Mouse (Mus musculus): ENCODE measurements around the gene Olfr447.

The Olfr447 gene

DNA sequence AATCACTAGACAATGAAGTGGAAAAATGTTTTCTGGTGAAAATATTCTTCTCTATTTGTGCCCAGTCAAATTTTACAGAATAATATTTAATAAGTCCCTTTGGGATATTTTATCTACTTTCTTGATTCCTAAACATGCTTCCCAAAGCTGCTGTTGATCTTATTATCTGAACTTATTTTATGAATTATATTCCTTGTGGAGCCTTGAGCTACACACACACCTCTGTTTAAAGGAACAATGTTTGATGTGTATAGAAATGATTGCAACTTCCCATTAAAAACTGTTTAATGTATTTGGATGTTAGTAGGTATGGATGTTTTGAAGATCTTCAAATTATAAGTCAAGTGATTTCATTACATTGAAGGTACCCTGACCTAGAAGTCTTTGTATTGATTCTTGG lies at the start of gene Olfr447:
Gene Olfr447, plus strand, starts transcription at position 301 of the 400 bp plus-strand sequence.
- no peak for DNase-seq (ENCODE audit: low spot score in 2 of 2)

DNA sequence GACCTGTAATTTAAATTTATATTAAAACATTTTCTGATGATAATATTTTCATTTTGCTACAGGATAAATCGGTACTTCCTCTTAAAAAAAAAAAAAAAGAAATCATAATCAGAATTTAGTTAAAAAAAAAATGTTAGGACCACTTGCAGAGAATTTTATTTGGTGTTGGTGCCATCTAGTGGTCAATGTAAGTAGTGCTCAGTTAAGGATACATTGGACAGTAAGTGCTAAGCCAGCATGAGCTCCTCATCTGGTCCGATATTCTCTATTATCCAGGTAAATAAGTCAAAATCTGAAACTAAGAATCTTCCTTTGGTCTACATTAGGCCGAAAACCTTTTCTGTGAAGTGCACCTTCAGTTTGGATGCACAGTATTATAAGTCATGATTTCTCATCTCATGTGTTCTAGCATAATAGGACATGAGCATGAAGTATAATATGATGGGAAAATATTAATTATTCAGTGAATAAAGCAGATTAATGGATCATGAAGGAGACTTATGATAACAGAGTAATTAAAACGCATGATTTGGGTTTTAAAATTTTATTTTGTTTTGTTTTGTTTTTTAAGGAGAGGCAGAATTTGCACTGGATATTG lies 48.4 kb upstream of the Olfr447 start:
- DNase-seq (ENCODE audit: low spot score in 2 of 2): peak in 1 of 2 experiments; percentile 18

DNA sequence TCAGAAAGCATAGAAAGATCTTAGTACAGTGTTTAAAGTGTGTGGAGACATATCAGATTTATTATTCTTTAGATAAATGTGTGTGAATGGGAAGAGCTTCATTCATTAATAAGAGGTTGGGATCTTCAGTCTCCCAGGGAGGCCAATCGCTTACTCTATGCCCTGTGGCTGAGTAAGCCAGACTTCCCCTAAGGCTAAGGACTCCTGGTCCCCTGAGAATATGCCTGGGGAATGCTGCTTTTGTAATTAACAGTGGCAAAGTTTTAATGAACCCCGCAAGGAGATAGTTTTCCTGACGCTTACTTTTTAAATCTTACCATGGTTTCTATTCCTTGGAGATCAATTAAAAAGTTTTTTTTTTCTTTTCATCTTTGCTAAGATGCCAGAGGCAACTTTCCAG lies 39.0 kb upstream of the Olfr447 start:
- no peak for DNase-seq (ENCODE audit: low spot score in 2 of 2)

DNA sequence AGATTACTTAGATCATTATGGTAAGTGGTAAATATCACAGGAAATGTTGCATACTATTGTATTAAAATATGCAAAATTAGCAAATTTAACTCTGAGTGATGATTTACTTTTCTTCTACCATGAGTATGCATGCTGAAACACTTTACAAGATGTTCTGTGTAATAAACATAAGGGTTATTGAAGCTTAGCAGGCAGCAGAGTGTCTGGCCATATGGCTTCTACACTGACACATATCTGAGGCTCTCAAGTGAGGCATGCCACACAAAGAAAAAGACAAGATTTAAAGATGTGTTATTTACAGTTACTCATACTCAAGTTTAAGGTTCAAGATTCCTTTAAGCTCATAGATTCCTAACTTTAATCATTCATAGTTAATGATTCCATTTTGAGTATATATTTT lies 32.4 kb upstream of the Olfr447 start:
- no peak for DNase-seq (ENCODE audit: low spot score in 2 of 2)

DNA sequence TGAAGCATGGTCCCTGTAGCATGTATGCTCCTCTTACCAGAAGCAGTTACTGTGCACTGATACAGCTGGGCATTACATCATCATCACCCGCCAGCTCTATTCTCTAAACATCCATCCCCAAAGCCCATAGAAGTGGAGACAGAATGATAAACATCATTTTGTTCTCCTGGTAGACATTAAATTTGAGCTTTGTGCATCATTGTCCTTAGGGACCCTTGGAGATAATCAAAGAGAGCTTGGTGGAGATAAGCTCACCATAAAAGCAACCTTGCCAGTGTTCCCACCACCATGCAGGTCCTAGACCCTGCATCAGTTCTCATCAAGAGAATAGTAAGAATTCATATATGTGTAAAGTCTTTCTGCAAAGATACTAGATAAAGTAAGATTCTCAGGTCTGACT lies 18.5 kb upstream of the Olfr447 start, which contains the start of gene Olfr448:
Gene Olfr448, plus strand, starts transcription at position 301 of the 400 bp plus-strand sequence.
- no peak for DNase-seq (ENCODE audit: low spot score in 2 of 2)

DNA sequence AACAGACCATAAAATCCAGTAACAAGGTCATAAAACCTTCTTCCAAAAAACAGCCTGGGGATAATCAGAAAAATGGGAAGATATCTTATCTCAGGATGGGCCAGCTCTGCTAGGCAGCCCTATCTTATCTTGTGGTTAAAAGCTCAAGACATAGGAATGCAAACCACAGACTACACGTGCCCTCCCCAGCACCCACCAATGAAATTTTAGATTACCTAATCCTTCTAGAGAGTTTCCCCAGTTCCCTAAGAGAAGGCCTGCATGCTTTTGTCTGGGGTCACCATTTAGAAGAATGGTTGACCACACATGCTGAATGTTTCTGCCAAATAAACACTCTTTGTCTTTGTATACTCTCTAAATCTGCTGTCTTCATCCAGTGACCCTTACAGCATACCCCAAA lies 8.3 kb upstream of the Olfr447 start:
- no peak for DNase-seq (ENCODE audit: low spot score in 2 of 2)

DNA sequence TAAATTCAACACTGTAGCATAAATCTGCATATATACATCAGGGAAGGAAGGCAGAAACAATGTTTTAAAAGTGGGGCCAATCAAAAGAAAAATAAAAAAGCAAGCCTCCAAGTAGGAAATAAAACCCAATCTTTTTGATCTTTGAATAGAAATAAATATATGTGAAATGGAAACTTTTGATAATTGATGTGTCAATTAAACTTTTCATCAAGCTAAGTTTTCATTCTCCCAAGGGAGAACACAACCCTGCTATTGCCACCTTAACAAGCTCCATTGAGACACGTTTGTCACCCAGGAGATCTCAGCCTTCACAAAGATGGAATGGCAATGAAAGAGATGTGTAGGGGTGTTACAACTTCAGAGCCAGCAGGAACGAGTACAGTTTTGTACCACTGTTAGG lies 12.4 kb downstream of the Olfr447 start, which contains the start of gene Olfr446:
Gene Olfr446, plus strand, starts transcription at position 301 of the 400 bp plus-strand sequence.
- DNase-seq (ENCODE audit: low spot score in 2 of 2): no peak

DNA sequence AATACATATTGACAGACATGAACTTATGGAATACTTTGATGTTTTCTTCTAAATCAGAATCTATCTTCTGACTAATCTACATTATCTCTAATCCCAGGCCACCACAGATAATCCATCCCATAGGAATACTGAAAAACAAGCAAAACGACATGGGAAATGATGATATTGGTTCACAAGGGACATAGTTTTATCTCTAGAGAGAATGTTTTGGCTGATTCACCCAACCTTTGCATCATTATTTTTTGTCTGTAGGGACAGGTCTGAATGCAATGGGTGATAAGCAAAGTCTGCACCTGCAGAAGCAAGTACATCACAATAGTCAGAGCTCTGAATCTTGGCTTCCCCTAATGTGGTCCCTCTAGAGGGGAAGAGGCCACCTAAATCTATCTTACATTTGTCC lies 40.1 kb downstream of the Olfr447 start, which contains the start of gene Olfr444:
Gene Olfr444, plus strand, starts transcription at position 301 of the 400 bp plus-strand sequence.
- DNase-seq (ENCODE audit: low spot score in 2 of 2): no peak
